Mouse (Mus musculus) stomach, postnatal 0 days (tissue): ENCODE data around the gene Ccs.

Experiments used
- CTCF ChIP-seq: IDR thresholded peaks from 2 replicates; pipeline ENCODE4 v1.5.1; 2016; ENCODE audit warnings: antibody characterized with exemption, low read depth, mild to moderate bottlenecking, moderate library complexity
- EP300 ChIP-seq: optimal IDR thresholded peaks from 2 replicates; pipeline ENCODE3; 2016; ENCODE audit warnings: antibody characterized with exemption

- TF ChIP-seq CTCF (no peak), EP300 (no peak)
Observed at GRCm38 (mm10) chr19:4883961-4884360, 44.8 kb upstream of the Ccs start.
